Mouse (Mus musculus) kidney, postnatal 0 days (tissue): Measurements from ENCODE around the gene Amz2. TPM values are rescaled to one million over a fixed set of nuclear protein-coding genes. Genes with fewer than 3 reads are reported as not detected.

Experiments
- ATAC-seq: fragments of 200-750 bp; cut with Nextera tagmentation; replicated peaks from 2 replicates; pipeline ENCODE4 v1.8.0; 2017; ENCODE audit warnings: low read depth, moderate number of reproducible peaks, moderate TSS enrichment, moderate library complexity; ENCODE audit not compliant: low FRiP score
- DNase-seq: peaks from one replicate; pipeline ENCODE4 v3.0.0-alpha.2; 2016; ENCODE audit warnings: low spot score
- H3K27ac ChIP-seq: fragments of 300-500 bp; sonication (generic); 2 replicates; pipeline ENCODE4 v1.5.1; 2014; ENCODE audit warnings: mild to moderate bottlenecking
- H3K27me3 ChIP-seq: fragments of 300-500 bp; sonication (generic); 2 replicates; pipeline ENCODE4 v1.6.1; 2014; ENCODE audit warnings: low read length, mixed read lengths; ENCODE audit not compliant: insufficient read depth
- H3K36me3 ChIP-seq: fragments of 300-500 bp; sonication (generic); 2 replicates; pipeline ENCODE4 v1.6.1; 2014; ENCODE audit warnings: low read length, mixed read lengths; ENCODE audit not compliant: insufficient read depth
- H3K4me1 ChIP-seq: fragments of 300-500 bp; sonication (generic); replicated peaks from 2 replicates; pipeline ENCODE4 v1.6.1; 2014; ENCODE audit warnings: antibody characterized with exemption, low read length, mixed read lengths; ENCODE audit not compliant: insufficient read depth
- H3K4me2 ChIP-seq: fragments of 300-500 bp; sonication (generic); 2 replicates; pipeline ENCODE4 v1.6.1; 2014; ENCODE audit warnings: mild to moderate bottlenecking, low read length, moderate library complexity, mixed read lengths
- H3K4me3 ChIP-seq: fragments of 300-500 bp; sonication (generic); replicated peaks from 2 replicates; pipeline ENCODE4 v1.5.1; 2014; ENCODE audit warnings: low read depth, low read length
- H3K9ac ChIP-seq: fragments of 300-500 bp; sonication (generic); 2 replicates; pipeline ENCODE4 v1.6.1; 2014; ENCODE audit warnings: low read depth, low read length
- H3K9me3 ChIP-seq: fragments of 300-500 bp; sonication (generic); replicated peaks from 2 replicates; pipeline ENCODE4 v1.6.1; 2016; ENCODE audit warnings: low read length, inconsistent platforms, mixed read lengths
- CTCF ChIP-seq: IDR thresholded peaks from 2 replicates; pipeline ENCODE4 v1.5.1; 2016; ENCODE audit warnings: antibody characterized with exemption, low read depth, mild to moderate bottlenecking, moderate library complexity
- WGBS: fragments of 180-500 bp; shearing (Covaris S2); extraction: QIAGEN DNeasy Blood & Tissue Kit; methylation state at CpG from one replicate; pipeline ENCODE4 v1.1.7; 2014; 5-methylcytosine and 5-hydroxymethylcytosine counted together
- polyA plus RNA-seq: library from polyadenylated mRNA; unstranded; fragments of >200 nt; fragmentation: Nextera tagmentation; extraction: Ambion mirVana; gene quantifications from 2 replicates; pipeline ENCODE4 v1.2.1, GENCODE M21; 2015

Gene Amz2
- polyA plus RNA-seq, 1 experiment from 2014 or later: 30.4 TPM

DNA sequence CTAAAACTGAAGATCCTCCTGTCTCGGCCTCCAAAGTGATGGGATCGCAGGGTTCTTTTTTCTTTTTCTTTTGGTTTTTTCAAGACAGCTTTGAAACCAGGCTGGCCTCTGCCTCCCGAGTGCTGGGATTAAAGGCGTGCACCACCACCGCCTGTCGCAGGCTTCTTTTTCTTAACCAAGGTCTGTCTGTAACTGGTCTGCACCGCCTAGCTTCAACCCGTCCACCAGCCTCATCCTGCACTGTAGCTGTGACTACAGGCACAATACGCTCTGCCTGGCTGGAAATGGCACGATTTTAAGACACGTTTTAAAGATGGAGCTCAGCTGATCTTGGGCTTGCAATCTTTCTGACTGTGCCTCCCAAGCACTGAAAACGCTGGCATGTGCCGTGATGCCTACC is 49.1 kb downstream of the Amz2 start:
- DNase-seq (no peak), ATAC-seq (no peak)
- no peak overlapping the region for H3K27ac ChIP-seq
- no peaks in the 10 kb centered on the region; the same call in 1 of the 2 replicates for H3K4me1 ChIP-seq
- no peaks in the 10 kb centered on the region for H3K9me3 ChIP-seq
- no peak for TF ChIP-seq CTCF
- no peaks in the 10 kb centered on the region for H3K36me3 ChIP-seq
- 87% methylated on average over 13 of the region's 13 CpGs for WGBS
- no peak overlapping the region for H3K4me3 ChIP-seq
- no peak overlapping the region for H3K9ac ChIP-seq
- H3K4me2 ChIP-seq: no peak overlapping the region
- no peaks in the 10 kb centered on the region for H3K27me3 ChIP-seq

DNA sequence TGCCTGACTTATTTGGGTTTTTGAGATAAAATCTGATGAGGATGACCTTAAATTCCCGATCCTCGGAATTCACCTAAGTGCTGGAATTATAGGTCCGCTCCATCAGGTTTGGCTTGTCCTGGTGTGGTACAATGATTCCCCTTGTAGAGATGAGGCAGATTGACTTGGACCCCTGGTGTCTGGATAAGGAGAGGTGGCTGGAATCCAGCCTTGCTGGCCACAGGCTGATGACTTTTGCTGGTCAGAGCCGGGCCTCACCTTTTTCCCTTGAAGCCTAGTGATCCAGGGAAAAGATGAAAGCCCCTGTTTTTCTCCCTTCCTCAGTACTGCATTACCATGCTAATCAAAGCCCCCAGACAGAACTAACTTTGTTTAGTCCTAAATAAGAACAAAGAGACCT is 50.0 kb downstream of the Amz2 start:
- Histone ChIP-seq H3K27me3 (no peaks in the 10 kb centered on the region), H3K9me3 (no peaks in the 10 kb centered on the region), H3K9ac (no peak overlapping the region), H3K4me1 (no peaks in the 10 kb centered on the region; the same call in 1 of the 2 replicates), H3K4me2 (no peak overlapping the region), H3K4me3 (no peak overlapping the region), H3K27ac (no peak overlapping the region), H3K36me3 (no peaks in the 10 kb centered on the region)
- WGBS: 83% methylated on average over 4 of the region's 4 CpGs
- TF ChIP-seq CTCF: no peak
- no peak for ATAC-seq
- no peak for DNase-seq

DNA sequence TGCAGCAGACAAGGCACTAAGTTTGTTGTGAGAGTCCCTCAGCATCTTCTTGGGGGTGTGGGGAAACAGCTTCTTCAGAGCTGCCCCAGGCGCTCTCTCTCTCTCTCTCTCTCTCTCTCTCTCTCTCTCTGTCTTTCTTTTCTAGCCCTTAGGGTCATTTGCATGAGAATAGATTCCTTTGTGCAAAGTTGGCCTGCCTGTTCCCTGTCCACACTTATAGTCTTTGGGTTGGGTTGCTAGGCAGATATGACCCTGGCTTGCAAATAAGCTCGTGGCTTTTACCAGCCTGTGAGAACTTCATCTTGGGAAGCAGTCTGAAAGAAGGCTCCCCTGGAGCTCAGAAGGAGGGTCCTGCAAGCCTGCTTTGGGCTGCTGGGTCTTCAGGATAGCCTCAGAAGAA is 50.5 kb downstream of the Amz2 start:
- H3K4me2 ChIP-seq: no peak overlapping the region
- ATAC-seq (no peak), DNase-seq (no peak)
- no peak overlapping the region for H3K4me3 ChIP-seq
- no peaks in the 10 kb centered on the region; the same call in 1 of the 2 replicates for H3K4me1 ChIP-seq
- TF ChIP-seq CTCF: no peak
- H3K27me3 ChIP-seq: no peaks in the 10 kb centered on the region
- no peaks in the 10 kb centered on the region for H3K36me3 ChIP-seq
- no peaks in the 10 kb centered on the region for H3K9me3 ChIP-seq
- no peak overlapping the region for H3K27ac ChIP-seq
- no peak overlapping the region for H3K9ac ChIP-seq
- WGBS: 62% methylated on average over 2 of the region's 2 CpGs

DNA sequence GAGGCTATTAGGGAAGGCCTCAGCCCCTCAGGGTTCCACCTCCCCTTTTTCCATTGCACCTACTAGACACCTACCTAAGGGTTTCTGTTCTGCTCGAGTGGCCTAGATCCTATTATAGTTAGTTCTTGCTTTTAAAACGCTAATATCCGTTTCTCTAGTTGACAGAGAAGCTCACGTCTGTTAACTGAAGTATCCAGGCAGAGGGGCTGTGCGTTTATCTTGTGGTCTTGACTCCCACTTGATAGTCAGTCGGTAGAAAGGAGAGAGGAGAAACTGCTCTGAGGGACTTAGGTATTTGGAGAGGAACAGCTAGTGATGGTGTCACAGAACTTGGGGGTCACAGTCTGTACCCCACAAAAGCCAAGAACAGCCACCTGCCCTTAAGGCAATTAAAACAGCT is 50.9 kb downstream of the Amz2 start:
- no peak for DNase-seq
- ATAC-seq: no peak
- Histone ChIP-seq H3K27me3 (no peaks in the 10 kb centered on the region), H3K4me3 (no peak overlapping the region), H3K4me2 (no peak overlapping the region), H3K36me3 (no peaks in the 10 kb centered on the region), H3K9ac (no peak overlapping the region), H3K9me3 (no peaks in the 10 kb centered on the region), H3K27ac (no peak overlapping the region), H3K4me1 (no peaks in the 10 kb centered on the region; the same call in 1 of the 2 replicates)
- WGBS: 52% methylated on average over 6 of the region's 6 CpGs
- no peak for TF ChIP-seq CTCF

DNA sequence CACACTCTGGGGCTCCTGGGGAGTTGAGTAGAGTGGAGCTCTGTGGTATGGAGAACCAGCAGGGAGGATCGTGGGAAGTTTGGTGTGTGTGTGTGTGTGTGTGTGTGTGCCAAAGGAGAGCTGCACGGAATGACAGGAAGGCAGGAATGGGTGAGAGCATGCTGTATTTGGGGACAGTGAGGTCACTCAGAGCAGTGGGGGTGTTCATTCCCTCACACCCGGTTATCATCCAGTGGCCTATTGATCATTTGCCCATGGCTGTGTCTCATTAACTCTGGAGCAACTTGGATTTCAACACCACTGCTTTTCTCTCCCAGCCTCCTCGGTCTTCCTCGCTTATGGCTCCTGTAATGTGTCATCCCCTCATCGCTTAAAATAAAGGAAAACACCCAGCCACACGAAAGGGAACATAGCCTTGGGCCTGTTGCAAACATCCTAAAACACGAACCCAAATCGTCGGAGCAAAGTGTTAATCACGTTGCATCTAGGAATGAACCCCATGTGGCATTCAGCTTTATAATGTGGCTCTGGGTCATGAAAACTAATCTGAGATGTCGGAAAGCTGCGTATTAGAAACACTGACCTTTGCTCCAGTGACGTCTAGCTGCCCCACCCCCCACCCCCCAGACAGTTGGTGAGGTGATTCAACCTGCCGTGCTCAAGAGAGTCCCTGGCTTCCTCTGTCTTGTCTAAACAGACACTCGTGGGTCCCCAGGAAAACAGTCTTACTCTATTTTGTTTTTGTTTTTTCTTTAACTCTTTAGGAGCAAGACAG is 52.0 kb downstream of the Amz2 start:
- no peak overlapping the region for H3K4me2 ChIP-seq
- H3K9me3 ChIP-seq: no peaks in the 10 kb centered on the region
- no peak for TF ChIP-seq CTCF
- no peaks in the 10 kb centered on the region for H3K4me1 ChIP-seq
- H3K27ac ChIP-seq: no peak overlapping the region
- DNase-seq (no peak), ATAC-seq (no peak)
- H3K4me3 ChIP-seq: no peak overlapping the region
- no peaks in the 10 kb centered on the region for H3K27me3 ChIP-seq
- H3K9ac ChIP-seq: no peak overlapping the region
- H3K36me3 ChIP-seq: no peaks in the 10 kb centered on the region
- 31% methylated on average over 16 of the region's 16 CpGs for WGBS

DNA sequence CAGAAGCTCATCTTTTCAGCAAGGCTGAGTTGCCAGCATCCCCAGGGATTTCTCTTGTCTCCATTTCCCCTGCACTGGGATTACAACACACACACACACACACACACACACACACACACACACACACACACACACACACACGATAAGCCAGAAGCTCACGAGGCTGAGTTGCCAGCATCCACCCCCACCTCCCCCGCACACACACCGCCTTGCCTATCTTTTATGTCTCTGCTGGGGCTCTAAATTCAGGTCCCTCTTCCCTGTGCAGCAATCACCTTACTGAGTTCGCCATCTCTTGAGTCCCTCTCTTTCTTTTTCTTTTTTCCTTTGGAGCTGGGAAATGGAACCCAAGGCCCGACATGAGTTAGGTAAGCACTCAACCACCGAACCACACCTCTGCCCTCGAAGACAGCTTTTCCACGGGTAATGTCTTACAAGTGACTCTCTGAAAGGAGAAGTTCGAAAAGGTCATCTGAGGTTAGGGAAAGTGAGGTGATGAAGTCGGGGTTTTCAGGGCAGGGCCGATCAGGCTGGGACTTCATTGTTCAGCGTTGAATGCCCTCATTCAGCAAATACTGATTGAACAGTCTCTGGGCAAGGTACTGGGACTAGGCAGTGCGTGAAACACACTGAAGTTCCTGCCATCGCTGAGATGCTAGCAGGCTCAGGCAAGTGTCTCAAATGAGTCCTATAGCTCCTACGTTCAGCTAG is 54.0 kb downstream of the Amz2 start:
- ATAC-seq (no peak), DNase-seq (no peak)
- Histone ChIP-seq H3K4me3 (no peak overlapping the region), H3K4me2 (no peak overlapping the region), H3K27me3 (no peaks in the 10 kb centered on the region), H3K9ac (no peak overlapping the region), H3K36me3 (no peaks in the 10 kb centered on the region), H3K27ac (no peak overlapping the region), H3K4me1 (no peaks in the 10 kb centered on the region), H3K9me3 (no peaks in the 10 kb centered on the region)
- 71% methylated on average over 16 of the region's 16 CpGs for WGBS
- TF ChIP-seq CTCF: no peak
